Mouse (Mus musculus) liver, embryonic 12.5 days (tissue): ENCODE measurements around the gene Mob1a. TPM values are rescaled to one million over a fixed set of nuclear protein-coding genes. Genes with fewer than 3 reads are reported as not detected.
"Not testable (repeated sequence)": the region's sequence is repeated elsewhere in the genome, so short reads cannot be mapped to it uniquely, and the experiment has no call there.

ENCODE experiments used
- ATAC-seq: fragments of 200-750 bp; cut with Nextera tagmentation; 2 replicates; pipeline ENCODE4 v1.8.0; 2017; ENCODE audit warnings: moderate number of reproducible peaks, mild to moderate bottlenecking, moderate library complexity
- H3K27ac ChIP-seq: fragments of 300-500 bp; sonication (generic); 2 replicates; pipeline ENCODE4 v1.5.1; 2016; ENCODE audit warnings: mild to moderate bottlenecking
- H3K27me3 ChIP-seq: fragments of 300-500 bp; sonication (generic); replicated peaks from 2 replicates; pipeline ENCODE4 v1.6.1; 2016; ENCODE audit warnings: mild to moderate bottlenecking, moderate library complexity
- H3K36me3 ChIP-seq: fragments of 300-500 bp; sonication (generic); 2 replicates; pipeline ENCODE4 v1.6.1; 2016; ENCODE audit warnings: mild to moderate bottlenecking, moderate library complexity
- H3K4me1 ChIP-seq: fragments of 300-500 bp; sonication (generic); 2 replicates; pipeline ENCODE4 v1.6.1; 2016
- H3K4me2 ChIP-seq: fragments of 300-500 bp; sonication (generic); 2 replicates; pipeline ENCODE4 v1.6.1; 2016; ENCODE audit warnings: mild to moderate bottlenecking, moderate library complexity
- H3K4me3 ChIP-seq: fragments of 300-500 bp; sonication (generic); 2 replicates; pipeline ENCODE4 v1.5.1; 2016; ENCODE audit warnings: mild to moderate bottlenecking, moderate library complexity
- H3K9ac ChIP-seq: fragments of 300-500 bp; sonication (generic); 2 replicates; pipeline ENCODE4 v1.6.1; 2016; ENCODE audit warnings: mild to moderate bottlenecking, moderate library complexity
- H3K9me3 ChIP-seq: fragments of 300-500 bp; sonication (generic); replicated peaks from 2 replicates; pipeline ENCODE4 v1.6.1; 2016; ENCODE audit warnings: mild to moderate bottlenecking, moderate library complexity
- WGBS: fragments of 180-500 bp; shearing (Covaris S2); methylation state at CpG from one replicate; pipeline ENCODE4 v1.1.7; 2016; ENCODE audit not compliant: insufficient replicate concordance; 5-methylcytosine and 5-hydroxymethylcytosine counted together
- polyA plus RNA-seq: library from polyadenylated mRNA; unstranded; fragments of >200 nt; fragmentation: Nextera tagmentation; extraction: Ambion mirVana; gene quantifications from 2 replicates; pipeline ENCODE4 v1.2.1, GENCODE M21; 2016

Gene Mob1a
- polyA plus RNA-seq, 1 experiment from 2014 or later, result 58.6 TPM

- H3K27ac ChIP-seq, result peak overlapping the region; percentile 88
- peaks cover 45% of the 10 kb centered on the region for H3K36me3 ChIP-seq
- H3K9me3 ChIP-seq, result no peaks in the 10 kb centered on the region
- no peaks in the 10 kb centered on the region for H3K27me3 ChIP-seq
- H3K4me3 ChIP-seq, result peak overlapping the region; percentile 90
- no peak for ATAC-seq
- peak overlapping the region; percentile 83 for H3K4me2 ChIP-seq
- H3K4me1 ChIP-seq, result peaks cover 70% of the 10 kb centered on the region
- peak overlapping the region; percentile 92 for H3K9ac ChIP-seq
These were observed 10.5 kb upstream of the Mob1a start for GRCm38 (mm10) chr6:83315293-83315692.

- H3K4me1 ChIP-seq, result peaks cover 65% of the 10 kb centered on the region
- WGBS, result 3% methylated on average over 10 of the region's 10 CpGs
- peak overlapping the region; percentile 90 for H3K4me3 ChIP-seq
- peak overlapping the region; percentile 92 for H3K9ac ChIP-seq
- peak; percentile 16; the same call in 1 of the 2 replicates for ATAC-seq
- no peaks in the 10 kb centered on the region for H3K27me3 ChIP-seq
- no peaks in the 10 kb centered on the region for H3K9me3 ChIP-seq
- peak overlapping the region; percentile 88 for H3K27ac ChIP-seq
- peak overlapping the region; percentile 83 for H3K4me2 ChIP-seq
- H3K36me3 ChIP-seq, result peaks cover 38% of the 10 kb centered on the region
These were observed 9.8 kb upstream of the Mob1a start for GRCm38 (mm10) chr6:83316022-83316421.

GRCm38 (mm10) chr6:83317108-83317741, 8.6 kb upstream of the Mob1a start:
- Histone ChIP-seq H3K4me3 (peak overlapping the region; percentile 90), H3K36me3 (peaks cover 26% of the 10 kb centered on the region), H3K9ac (peak overlapping the region; percentile 92), H3K4me2 (peak overlapping the region; percentile 83), H3K4me1 (peaks cover 53% of the 10 kb centered on the region), H3K27ac (peak overlapping the region; percentile 88), H3K27me3 (no peaks in the 10 kb centered on the region), H3K9me3 (no peaks in the 10 kb centered on the region)
- peak; percentile 92 for ATAC-seq
- WGBS, result under 1% methylated on average over 52 of the region's 52 CpGs

DNA sequence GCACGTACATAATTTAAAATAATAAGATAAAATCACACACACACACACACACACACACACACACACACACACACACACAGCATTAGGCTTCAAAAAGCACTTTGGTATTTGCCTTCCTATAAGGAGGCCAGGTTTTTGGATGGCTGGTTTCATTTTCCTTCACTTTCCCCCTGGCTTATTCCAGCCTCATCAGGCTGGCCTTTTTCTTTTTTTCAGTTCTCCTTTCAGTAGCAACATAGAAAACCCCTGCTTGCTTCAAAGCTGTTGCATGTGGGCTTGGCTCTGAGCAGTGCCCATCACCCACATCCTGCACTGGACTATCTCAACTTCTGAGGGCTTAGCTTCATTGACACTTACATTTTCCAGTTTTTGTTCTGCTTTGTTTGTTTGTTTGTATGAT, 3.9 kb upstream of the Mob1a start:
- peaks cover 5% of the 10 kb centered on the region; the same call in 1 of the 2 replicates for H3K36me3 ChIP-seq
- H3K27ac ChIP-seq, result no peak overlapping the region
- peak overlapping the region; percentile 40; the same call in 1 of the 2 replicates for H3K9ac ChIP-seq
- H3K9me3 ChIP-seq, result no peaks in the 10 kb centered on the region
- H3K4me2 ChIP-seq, result no peak overlapping the region
- WGBS, result 73% methylated on average over 1 of the region's 1 CpGs
- no peak overlapping the region for H3K4me3 ChIP-seq
- ATAC-seq, result no peak
- peaks cover 33% of the 10 kb centered on the region for H3K4me1 ChIP-seq
- H3K27me3 ChIP-seq, result no peaks in the 10 kb centered on the region

- WGBS, result 59% methylated on average over 2 of the region's 2 CpGs
- Histone ChIP-seq H3K4me2 (no peak overlapping the region), H3K27me3 (no peaks in the 10 kb centered on the region), H3K36me3 (peaks cover 6% of the 10 kb centered on the region), H3K9me3 (no peaks in the 10 kb centered on the region), H3K27ac (no peak overlapping the region), H3K4me3 (no peak overlapping the region), H3K9ac (no peak overlapping the region), H3K4me1 (peaks cover 37% of the 10 kb centered on the region)
- ATAC-seq, result no peak
These were observed 3.0 kb upstream of the Mob1a start for GRCm38 (mm10) chr6:83322794-83323193.

- ATAC-seq, result no peak
- no peaks in the 10 kb centered on the region for H3K27me3 ChIP-seq
- no peaks in the 10 kb centered on the region for H3K9me3 ChIP-seq
- peaks cover 41% of the 10 kb centered on the region for H3K4me1 ChIP-seq
- H3K4me2 ChIP-seq, result peak overlapping the region; percentile 78
- peak overlapping the region; percentile 88; the same call in 1 of the 2 replicates for H3K9ac ChIP-seq
- WGBS, result 44% methylated on average over 8 of the region's 8 CpGs
- no peak overlapping the region for H3K4me3 ChIP-seq
- 0 out of 2 replicates have a peak overlapping the region, but pooled peaks have one; percentile 40 for H3K27ac ChIP-seq
- H3K36me3 ChIP-seq, result peaks cover 15% of the 10 kb centered on the region
These were observed 2.0 kb upstream of the Mob1a start for GRCm38 (mm10) chr6:83323652-83324419.

- ATAC-seq, result peak; percentile 34
- H3K36me3 ChIP-seq, result peaks cover 40% of the 10 kb centered on the region
- H3K4me3 ChIP-seq, result peak overlapping the region; percentile 91
- no peaks in the 10 kb centered on the region for H3K9me3 ChIP-seq
- H3K4me1 ChIP-seq, result peaks cover 44% of the 10 kb centered on the region
- peak overlapping the region; percentile 78 for H3K4me2 ChIP-seq
- no peaks in the 10 kb centered on the region for H3K27me3 ChIP-seq
- H3K9ac ChIP-seq, result peak overlapping the region; percentile 88
- 3% methylated on average over 6 of the region's 6 CpGs for WGBS
- peak overlapping the region; percentile 98 for H3K27ac ChIP-seq
These were observed 549 bp downstream of the Mob1a start for GRCm38 (mm10) chr6:83326394-83326736.

DNA sequence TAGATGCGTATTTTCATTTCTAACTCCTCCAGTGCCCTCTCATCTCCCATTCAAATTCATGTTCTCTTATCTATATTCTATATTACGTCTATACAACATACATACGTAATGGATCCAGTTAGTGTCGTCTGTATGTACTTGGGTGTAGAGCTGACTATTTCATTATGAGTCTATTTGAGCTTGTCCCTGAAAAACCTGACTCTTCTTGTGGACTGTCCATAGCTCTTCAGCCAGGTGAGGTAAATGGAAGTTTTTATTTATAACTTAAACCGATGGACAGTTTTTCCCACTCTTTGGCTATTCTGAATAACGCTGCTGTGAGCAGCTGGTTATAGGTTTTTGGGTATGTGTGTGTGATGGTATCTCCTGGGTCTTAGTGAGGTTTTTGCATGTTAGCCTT, 945 bp downstream of the Mob1a start:
- no peak for ATAC-seq
- Histone ChIP-seq H3K27ac (peak overlapping the region; percentile 98), H3K9me3 (no peaks in the 10 kb centered on the region), H3K4me3 (peak overlapping the region; percentile 91), H3K9ac (peak overlapping the region; percentile 88), H3K36me3 (peaks cover 44% of the 10 kb centered on the region), H3K4me1 (peaks cover 44% of the 10 kb centered on the region), H3K27me3 (no peaks in the 10 kb centered on the region), H3K4me2 (peak overlapping the region; percentile 78)
- WGBS, result 36% methylated on average over 6 of the region's 6 CpGs

GRCm38 (mm10) chr6:83327591-83328190, 1.9 kb downstream of the Mob1a start:
- Histone ChIP-seq H3K4me3 (peak overlapping the region; percentile 91), H3K36me3 (peaks cover 53% of the 10 kb centered on the region), H3K27me3 (no peaks in the 10 kb centered on the region), H3K4me1 (peaks cover 44% of the 10 kb centered on the region), H3K4me2 (peak overlapping the region; percentile 78), H3K27ac (no peak overlapping the region), H3K9me3 (no peaks in the 10 kb centered on the region), H3K9ac (peak overlapping the region; percentile 88; the same call in 1 of the 2 replicates)
- 87% methylated on average over 3 of the region's 3 CpGs for WGBS
- ATAC-seq, result no peak

DNA sequence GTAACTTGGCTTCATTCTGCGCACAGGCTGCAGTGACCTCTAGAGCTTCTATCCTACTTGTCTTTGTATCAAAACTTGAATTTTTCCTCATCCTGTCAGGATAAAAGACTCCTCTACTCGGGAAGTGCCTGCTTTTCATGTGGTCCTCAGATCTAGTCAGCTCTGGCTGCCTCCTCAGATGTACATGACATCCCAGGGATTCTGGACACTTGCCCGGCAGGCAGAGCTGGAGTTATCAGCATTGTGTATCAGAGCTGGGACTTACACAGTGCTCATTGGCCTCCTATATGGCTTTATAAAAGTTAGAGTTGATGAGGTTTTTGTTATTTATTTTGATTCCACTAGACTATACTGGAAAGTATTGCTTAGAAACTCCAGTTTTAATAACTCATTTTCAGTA, 15.6 kb downstream of the Mob1a start:
- no peaks in the 10 kb centered on the region for H3K27me3 ChIP-seq
- no peak overlapping the region for H3K4me2 ChIP-seq
- no peak overlapping the region for H3K27ac ChIP-seq
- WGBS, result 77% methylated on average over 3 of the region's 3 CpGs
- H3K9me3 ChIP-seq, result no peaks in the 10 kb centered on the region
- no peak for ATAC-seq
- no peaks in the 10 kb centered on the region for H3K4me1 ChIP-seq
- H3K9ac ChIP-seq, result no peak overlapping the region
- H3K36me3 ChIP-seq, result peaks cover 85% of the 10 kb centered on the region
- H3K4me3 ChIP-seq, result no peak overlapping the region

DNA sequence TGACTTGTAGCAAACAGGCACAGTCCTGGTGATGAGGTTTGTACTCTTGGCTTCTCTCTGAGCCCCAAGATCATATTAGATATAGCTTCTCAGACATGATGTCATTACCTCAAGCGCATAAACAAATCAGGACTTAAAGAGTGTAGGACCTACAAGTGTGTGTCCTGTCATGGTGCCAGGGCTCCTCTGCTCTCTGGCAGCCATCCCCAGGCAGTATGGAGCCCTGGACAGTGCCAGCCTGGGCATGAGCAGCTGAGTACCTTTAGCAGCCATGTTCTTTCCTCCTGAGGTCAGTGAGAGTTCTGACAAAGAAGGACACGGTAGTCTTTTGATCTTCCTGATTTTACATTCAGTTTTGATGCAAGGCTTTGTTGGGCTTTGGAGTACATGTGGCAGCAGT, 17.1 kb downstream of the Mob1a start:
- H3K4me3 ChIP-seq, result no peak overlapping the region
- no peak for ATAC-seq
- 84% methylated on average over 2 of the region's 2 CpGs for WGBS
- H3K27me3 ChIP-seq, result no peaks in the 10 kb centered on the region
- peaks cover 78% of the 10 kb centered on the region for H3K36me3 ChIP-seq
- H3K27ac ChIP-seq, result no peak overlapping the region
- no peak overlapping the region for H3K4me2 ChIP-seq
- H3K4me1 ChIP-seq, result no peaks in the 10 kb centered on the region
- no peak overlapping the region for H3K9ac ChIP-seq
- no peaks in the 10 kb centered on the region for H3K9me3 ChIP-seq

DNA sequence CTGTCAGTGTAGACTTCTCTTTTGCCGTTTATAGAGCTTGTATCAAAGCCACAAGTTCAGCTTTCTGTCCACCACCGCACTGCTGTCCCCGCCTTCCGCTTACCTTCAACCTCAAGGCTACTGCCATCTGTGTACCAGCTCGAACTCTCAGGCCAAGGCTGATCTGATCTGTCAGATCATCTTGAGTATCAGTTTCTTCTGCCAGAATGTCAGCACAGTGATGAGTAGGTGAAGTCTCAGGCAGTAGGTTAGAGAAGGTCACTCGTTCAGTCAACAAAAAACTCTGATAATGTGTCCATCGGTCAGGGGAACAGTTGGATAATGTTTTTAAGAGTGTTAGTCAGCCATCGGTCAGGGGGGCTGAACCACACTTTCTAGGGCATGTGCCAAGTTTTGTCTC, 19.5 kb downstream of the Mob1a start:
- not testable (repeated sequence) for ATAC-seq, H3K27me3 ChIP-seq, H3K27ac ChIP-seq, H3K9me3 ChIP-seq, H3K4me2 ChIP-seq, H3K9ac ChIP-seq, H3K4me3 ChIP-seq
- Histone ChIP-seq H3K4me1 (peaks cover 15% of the 10 kb centered on the region), H3K36me3 (peaks cover 60% of the 10 kb centered on the region)
- 87% methylated on average over 8 of the region's 8 CpGs for WGBS
